Mouse (Mus musculus) hindbrain, embryonic 16.5 days (tissue): ENCODE data around the gene Slc31a2. TPM values are rescaled to one million over a fixed set of nuclear protein-coding genes. Genes with fewer than 3 reads are reported as not detected.

ENCODE experiments used
- ATAC-seq: fragments of 200-750 bp; cut with Nextera tagmentation; 2 replicates; pipeline ENCODE4 v1.8.0; 2017; ENCODE audit warnings: moderate TSS enrichment, moderate library complexity
- H3K27ac ChIP-seq: fragments of 300-500 bp; sonication (generic); 2 replicates; pipeline ENCODE4 v1.5.1; 2014; ENCODE audit warnings: low read depth, mild to moderate bottlenecking, control low read depth, low read length, moderate library complexity
- H3K27me3 ChIP-seq: fragments of 300-500 bp; sonication (generic); replicated peaks from 2 replicates; pipeline ENCODE4 v1.6.1; 2014; ENCODE audit warnings: low read length; ENCODE audit not compliant: control insufficient read depth, insufficient read depth
- H3K36me3 ChIP-seq: fragments of 300-500 bp; sonication (generic); 2 replicates; pipeline ENCODE4 v1.6.1; 2014; ENCODE audit warnings: mild to moderate bottlenecking, low read length, moderate library complexity, mixed read lengths; ENCODE audit not compliant: control insufficient read depth, insufficient read depth
- H3K4me1 ChIP-seq: fragments of 300-500 bp; sonication (generic); 2 replicates; pipeline ENCODE4 v1.6.1; 2014; ENCODE audit warnings: low read depth, low read length; ENCODE audit not compliant: control insufficient read depth, insufficient read depth
- H3K4me2 ChIP-seq: fragments of 300-500 bp; sonication (generic); 2 replicates; pipeline ENCODE4 v1.6.1; 2014; ENCODE audit warnings: mild to moderate bottlenecking, low read length, control low read depth, moderate library complexity
- H3K4me3 ChIP-seq: fragments of 300-500 bp; sonication (generic); 2 replicates; pipeline ENCODE4 v1.5.1; 2014; ENCODE audit warnings: mild to moderate bottlenecking, low read length, control low read depth, moderate library complexity
- H3K9ac ChIP-seq: fragments of 300-500 bp; sonication (generic); 2 replicates; pipeline ENCODE4 v1.6.1; 2014; ENCODE audit warnings: low read depth, mild to moderate bottlenecking, control low read depth, low read length, moderate library complexity
- H3K9me3 ChIP-seq: fragments of 300-500 bp; sonication (generic); 2 replicates; pipeline ENCODE4 v1.6.1; 2014; ENCODE audit warnings: mild to moderate bottlenecking, low read length, moderate library complexity; ENCODE audit not compliant: control insufficient read depth
- WGBS: fragments of 180-500 bp; shearing (Covaris S2); extraction: QIAGEN DNeasy Blood & Tissue Kit; methylation state at CpG from one replicate; pipeline ENCODE4 v1.1.7; 2014; 5-methylcytosine and 5-hydroxymethylcytosine counted together
- polyA plus RNA-seq: library from polyadenylated mRNA; unstranded; fragments of >200 nt; fragmentation: Nextera tagmentation; extraction: Ambion mirVana; gene quantifications from 2 replicates; pipeline ENCODE4 v1.2.1, GENCODE M21; 2015

Slc31a2 gene
- polyA plus RNA-seq, 1 experiment from 2014 or later, result 18.2 TPM

DNA sequence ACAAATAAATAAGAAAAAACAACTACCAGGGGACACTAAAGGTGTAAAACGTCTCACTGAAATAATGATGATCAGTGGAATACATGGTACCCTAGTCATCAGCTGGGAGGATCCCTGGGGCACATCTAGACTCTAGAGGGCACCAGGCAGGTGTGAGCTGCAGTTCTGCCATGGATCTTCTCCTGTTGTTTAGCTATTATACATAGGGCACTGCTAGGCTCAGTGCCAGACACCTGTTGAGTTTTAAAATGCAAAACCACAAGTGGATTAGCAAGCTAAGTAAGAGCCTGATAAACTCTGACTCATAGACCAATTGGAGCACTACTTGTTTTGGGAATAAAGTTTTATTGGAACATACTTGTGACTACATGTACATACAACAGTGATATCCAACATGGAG lies 55.9 kb downstream of the Slc31a2 start:
- H3K9me3 ChIP-seq, result no peaks in the 10 kb centered on the region
- no peaks in the 10 kb centered on the region for H3K27me3 ChIP-seq
- H3K27ac ChIP-seq, result no peak overlapping the region
- no peak for ATAC-seq
- H3K4me3 ChIP-seq, result no peak overlapping the region
- H3K4me1 ChIP-seq, result no peaks in the 10 kb centered on the region
- no peak overlapping the region for H3K4me2 ChIP-seq
- peaks cover 35% of the 10 kb centered on the region for H3K36me3 ChIP-seq
- H3K9ac ChIP-seq, result no peak overlapping the region
- WGBS, result 69% methylated on average over 1 of the region's 1 CpGs

DNA sequence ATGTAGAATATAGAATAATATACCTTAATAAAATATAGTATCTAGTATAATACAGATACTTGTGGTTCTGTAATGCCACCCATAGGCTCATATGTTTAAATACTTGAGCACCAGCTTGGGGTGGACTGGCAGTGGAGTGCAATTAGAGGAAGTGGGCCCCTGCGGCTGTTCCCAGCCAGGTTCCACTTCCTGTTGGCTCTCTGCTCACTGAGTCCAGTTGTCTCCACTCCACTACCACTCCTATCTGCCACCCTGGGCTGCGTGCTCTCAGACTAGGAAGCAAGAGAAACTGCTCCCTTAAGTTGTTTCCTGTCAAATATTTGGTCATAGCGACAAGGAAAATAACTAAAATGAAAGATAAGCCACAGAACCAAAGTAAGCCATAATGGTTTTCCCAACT lies 60.3 kb downstream of the Slc31a2 start:
- no peak overlapping the region for H3K4me2 ChIP-seq
- H3K9ac ChIP-seq, result no peak overlapping the region
- no peak for ATAC-seq
- H3K9me3 ChIP-seq, result no peaks in the 10 kb centered on the region
- no peak overlapping the region for H3K4me3 ChIP-seq
- no peak overlapping the region for H3K27ac ChIP-seq
- H3K27me3 ChIP-seq, result no peaks in the 10 kb centered on the region
- H3K4me1 ChIP-seq, result no peaks in the 10 kb centered on the region
- H3K36me3 ChIP-seq, result peaks cover 29% of the 10 kb centered on the region
- WGBS, result 89% methylated on average over 3 of the region's 3 CpGs

DNA sequence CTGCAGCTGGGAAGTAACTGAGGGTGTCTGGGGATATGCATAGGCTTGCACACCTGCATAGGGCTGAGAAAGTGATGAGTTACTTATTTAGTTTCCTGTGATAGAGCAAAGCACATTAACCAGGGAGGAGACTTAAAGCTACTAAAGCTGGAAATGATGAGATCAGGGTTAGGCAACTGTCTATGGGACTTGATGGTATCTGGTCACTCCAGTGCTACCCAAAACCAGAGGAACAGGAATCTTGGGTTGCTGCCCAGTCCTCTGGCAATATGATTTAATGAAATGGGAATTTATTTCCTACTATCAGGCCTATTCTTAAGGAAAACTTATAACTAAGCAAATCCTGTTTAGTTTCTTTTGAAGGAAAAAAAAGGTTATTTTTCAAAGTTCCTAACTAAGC lies 63.7 kb downstream of the Slc31a2 start:
- Histone ChIP-seq H3K36me3 (peaks cover 25% of the 10 kb centered on the region), H3K4me2 (no peak overlapping the region), H3K4me1 (no peaks in the 10 kb centered on the region), H3K27ac (no peak overlapping the region), H3K27me3 (no peaks in the 10 kb centered on the region), H3K9me3 (no peaks in the 10 kb centered on the region), H3K9ac (no peak overlapping the region), H3K4me3 (no peak overlapping the region)
- ATAC-seq, result no peak

DNA sequence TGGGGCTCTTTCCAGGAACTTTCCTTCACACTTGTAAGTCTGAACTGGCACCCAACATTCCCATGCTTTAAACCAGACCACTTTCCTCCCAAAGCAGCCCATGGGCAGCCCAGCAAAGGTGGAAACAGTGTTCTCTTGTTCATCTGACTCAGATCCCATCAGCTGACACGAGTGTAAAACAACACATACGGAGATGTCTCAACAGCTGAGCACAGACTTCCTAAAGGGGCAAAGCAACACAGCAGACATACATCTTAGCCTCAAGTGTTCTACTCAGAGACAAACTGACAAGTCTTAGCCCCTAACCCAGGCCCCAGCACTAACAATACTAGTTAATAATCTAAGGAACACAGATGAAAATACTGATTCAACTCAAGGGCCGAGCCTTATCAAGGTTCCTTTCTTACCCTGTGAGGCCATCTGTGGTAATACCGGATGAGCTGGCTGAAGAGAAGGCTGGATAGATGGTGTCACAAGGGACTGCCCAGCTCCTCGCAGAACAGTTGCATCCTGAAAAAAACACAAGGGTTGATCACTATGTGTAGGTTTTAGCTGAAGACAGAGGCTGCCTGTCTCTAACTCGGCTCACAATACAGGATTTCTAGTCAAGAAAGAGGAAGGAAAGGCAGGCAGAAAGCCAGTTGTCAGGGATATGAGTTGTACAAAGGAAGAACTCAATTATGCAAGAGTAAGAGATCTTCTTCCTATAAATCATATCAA lies 66.7 kb downstream of the Slc31a2 start:
- Histone ChIP-seq H3K4me2 (no peak overlapping the region), H3K36me3 (peaks cover 27% of the 10 kb centered on the region), H3K27me3 (no peaks in the 10 kb centered on the region), H3K27ac (no peak overlapping the region), H3K4me1 (no peaks in the 10 kb centered on the region), H3K9ac (no peak overlapping the region), H3K4me3 (no peak overlapping the region), H3K9me3 (no peaks in the 10 kb centered on the region)
- no peak for ATAC-seq
- WGBS, result 90% methylated on average over 6 of the region's 6 CpGs

DNA sequence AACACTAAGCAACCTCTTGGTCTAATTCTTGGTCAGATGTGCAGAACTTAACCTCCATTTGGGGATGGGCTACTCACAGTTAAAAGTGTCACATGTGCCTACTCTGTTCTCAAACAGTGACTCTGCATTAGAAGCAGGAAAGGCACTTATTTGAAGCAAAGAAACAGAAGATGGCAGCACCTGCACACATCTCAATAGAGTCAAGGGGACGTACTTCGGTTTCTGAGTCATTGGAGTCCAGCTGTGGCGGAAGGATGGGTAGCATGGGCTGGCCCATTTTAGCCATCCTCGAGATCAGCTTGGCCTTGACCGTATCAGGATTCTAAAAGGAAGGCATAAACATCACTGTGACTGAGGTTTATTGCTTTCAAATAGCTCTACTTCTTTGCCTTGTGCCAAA lies 69.6 kb downstream of the Slc31a2 start:
- H3K4me1 ChIP-seq, result no peaks in the 10 kb centered on the region
- no peak overlapping the region for H3K9ac ChIP-seq
- H3K36me3 ChIP-seq, result peaks cover 34% of the 10 kb centered on the region
- no peak overlapping the region for H3K27ac ChIP-seq
- no peak overlapping the region for H3K4me2 ChIP-seq
- no peaks in the 10 kb centered on the region for H3K27me3 ChIP-seq
- no peaks in the 10 kb centered on the region for H3K9me3 ChIP-seq
- 76% methylated on average over 5 of the region's 5 CpGs for WGBS
- H3K4me3 ChIP-seq, result no peak overlapping the region
- no peak for ATAC-seq

DNA sequence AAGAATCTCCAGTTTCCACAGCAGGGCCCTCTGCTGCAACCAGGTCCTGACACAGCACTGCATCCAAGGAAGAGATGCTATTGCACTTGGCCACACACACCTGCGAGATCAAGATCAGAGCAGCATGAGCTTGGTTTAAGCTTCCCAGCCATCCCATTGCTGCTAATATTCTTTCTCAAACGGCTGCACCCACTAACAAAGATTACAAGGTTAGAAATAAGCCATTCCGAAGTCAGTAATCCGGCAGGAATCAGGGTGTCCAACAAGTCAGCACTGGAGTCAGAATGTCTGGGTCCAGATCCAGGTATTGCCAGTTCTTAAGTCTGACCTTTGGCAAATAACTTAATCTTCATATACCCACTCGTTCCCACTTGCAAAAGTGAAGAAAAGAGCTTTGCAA lies 76.2 kb downstream of the Slc31a2 start:
- Histone ChIP-seq H3K36me3 (peaks cover 22% of the 10 kb centered on the region), H3K27ac (no peak overlapping the region), H3K4me3 (no peak overlapping the region), H3K4me2 (no peak overlapping the region), H3K9me3 (no peaks in the 10 kb centered on the region), H3K9ac (no peak overlapping the region), H3K4me1 (no peaks in the 10 kb centered on the region), H3K27me3 (no peaks in the 10 kb centered on the region)
- no peak for ATAC-seq
- 94% methylated on average over 5 of the region's 5 CpGs for WGBS

DNA sequence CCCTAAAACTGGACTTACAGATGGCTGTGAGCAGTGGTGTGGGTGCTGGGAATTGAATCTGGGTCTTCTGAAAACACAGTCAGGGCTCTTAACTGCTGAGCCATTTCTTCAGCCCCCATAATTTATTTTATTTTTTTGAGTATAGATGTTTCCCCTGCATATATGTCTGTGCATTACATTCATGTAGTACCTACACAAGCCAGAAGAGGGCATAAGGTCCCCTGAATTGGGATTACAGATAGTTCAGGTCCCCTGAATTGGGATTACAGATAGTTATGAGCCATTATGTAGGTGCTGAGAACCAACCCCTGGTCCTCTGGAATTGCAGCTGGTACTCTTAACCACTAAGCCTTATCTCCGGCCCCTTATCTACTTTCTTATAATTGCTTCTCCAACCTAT lies 81.6 kb downstream of the Slc31a2 start:
- H3K36me3 ChIP-seq, result peaks cover 15% of the 10 kb centered on the region
- H3K4me2 ChIP-seq, result no peak overlapping the region
- WGBS, result 96% methylated on average over 1 of the region's 1 CpGs

DNA sequence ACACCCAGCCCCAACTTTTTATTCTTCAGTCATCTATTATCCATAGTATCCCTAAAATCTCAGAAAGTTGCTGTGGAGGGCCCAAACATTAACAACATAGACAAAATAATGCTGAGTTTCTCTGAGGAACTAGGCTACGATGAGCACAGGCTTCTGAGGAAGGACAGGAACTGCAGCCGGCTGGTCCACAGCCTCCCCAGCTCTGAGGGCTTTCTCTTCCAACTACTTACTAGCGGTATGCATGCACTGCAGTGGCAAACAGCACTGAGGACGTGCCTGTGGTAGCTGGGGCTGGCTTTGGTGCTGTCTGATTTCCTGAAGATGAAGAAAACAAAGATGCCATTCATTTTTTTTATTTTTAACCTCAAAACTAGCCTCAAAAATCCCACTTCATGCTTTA lies 83.5 kb downstream of the Slc31a2 start:
- no peaks in the 10 kb centered on the region for H3K4me1 ChIP-seq
- ATAC-seq, result no peak
- WGBS, result 86% methylated on average over 4 of the region's 4 CpGs
- peaks cover 15% of the 10 kb centered on the region for H3K36me3 ChIP-seq
- H3K9me3 ChIP-seq, result no peaks in the 10 kb centered on the region
- H3K27me3 ChIP-seq, result no peaks in the 10 kb centered on the region
- H3K27ac ChIP-seq, result no peak overlapping the region
- no peak overlapping the region for H3K9ac ChIP-seq
- no peak overlapping the region for H3K4me2 ChIP-seq
- no peak overlapping the region for H3K4me3 ChIP-seq

More for the DNA sequence above, 81.6 kb downstream of the Slc31a2 start:
- ATAC-seq, result no peak
- Histone ChIP-seq H3K27ac (no peak overlapping the region), H3K9me3 (no peaks in the 10 kb centered on the region), H3K27me3 (no peaks in the 10 kb centered on the region), H3K4me1 (no peaks in the 10 kb centered on the region), H3K9ac (no peak overlapping the region), H3K4me3 (no peak overlapping the region)

DNA sequence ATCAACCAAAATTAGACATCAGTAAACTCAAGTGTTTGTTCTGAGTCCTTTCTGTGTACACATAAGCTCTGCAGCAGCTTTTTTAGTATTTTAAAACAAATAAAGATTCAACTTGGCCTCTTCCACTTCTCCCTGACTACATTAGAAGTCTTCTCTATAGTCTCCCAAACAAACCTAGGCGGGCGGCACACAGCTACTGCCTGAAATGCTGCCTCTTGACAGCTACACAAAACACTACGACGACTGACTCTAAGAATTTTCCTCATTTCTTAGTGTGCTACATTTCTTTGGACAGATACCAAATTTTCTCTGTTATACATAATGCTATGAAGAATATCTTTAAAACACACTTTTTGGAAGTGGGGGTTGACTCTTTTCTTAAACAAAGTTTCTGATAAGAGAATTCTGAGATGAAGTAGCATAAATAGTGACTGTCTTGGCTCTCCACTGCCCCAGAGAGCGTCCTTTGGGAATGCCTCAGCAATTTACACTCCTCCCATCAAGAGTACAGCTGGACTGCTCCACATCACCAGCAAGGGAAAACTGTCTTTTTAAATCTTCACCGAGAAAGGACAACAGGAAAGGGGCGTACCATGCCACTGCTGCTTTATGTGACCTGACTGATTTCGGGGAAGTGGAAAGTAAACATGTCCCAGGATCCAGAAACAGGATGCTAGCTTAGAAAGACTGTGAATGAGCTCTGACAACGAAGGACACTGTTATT lies 85.4 kb downstream of the Slc31a2 start:
- H3K9me3 ChIP-seq, result no peaks in the 10 kb centered on the region
- no peak overlapping the region for H3K27ac ChIP-seq
- H3K9ac ChIP-seq, result no peak overlapping the region
- H3K36me3 ChIP-seq, result peaks cover 15% of the 10 kb centered on the region
- no peaks in the 10 kb centered on the region for H3K4me1 ChIP-seq
- no peak for ATAC-seq
- WGBS, result 78% methylated on average over 9 of the region's 9 CpGs
- no peak overlapping the region for H3K4me2 ChIP-seq
- no peak overlapping the region for H3K4me3 ChIP-seq
- no peaks in the 10 kb centered on the region for H3K27me3 ChIP-seq
